Mouse (Mus musculus) megakaryocyte-erythroid progenitor cell, adult 5-6 weeks (primary cell): Measurements from ENCODE around the gene Slc8b1. TPM values are rescaled to one million over a fixed set of nuclear protein-coding genes. Genes with fewer than 3 reads are reported as not detected.

ENCODE experiments used
- ATAC-seq: replicated peaks from 2 replicates; pipeline ENCODE4 v1.8.0; 2016; ENCODE audit warnings: mild to moderate bottlenecking, inconsistent platforms; ENCODE audit not compliant: severe bottlenecking, poor library complexity, low FRiP score, low TSS enrichment
- total RNA-seq, 2 experiments: library from RNA; stranded (forward) in 1 of 2; stranded (reverse) in 1 of 2; fragments of 200-1000, 215-1000 nt in 1 of 2; fragments of >200 nt in 1 of 2; fragmentation: Nextera tagmentation in 1 of 2; gene quantifications; 2 replicates each; pipeline ENCODE4 v1.2.3; 2014 to 2017

The Slc8b1 gene
- total RNA-seq, 2 experiments from 2014 or later = 0.09 to 0.35 TPM

GRCm38 (mm10) chr5:120560616-120561311 lies 49.8 kb downstream of the Slc8b1 start:
- ATAC-seq = 0 out of 2 replicates have a peak, but pooled peaks have one; percentile 21

DNA sequence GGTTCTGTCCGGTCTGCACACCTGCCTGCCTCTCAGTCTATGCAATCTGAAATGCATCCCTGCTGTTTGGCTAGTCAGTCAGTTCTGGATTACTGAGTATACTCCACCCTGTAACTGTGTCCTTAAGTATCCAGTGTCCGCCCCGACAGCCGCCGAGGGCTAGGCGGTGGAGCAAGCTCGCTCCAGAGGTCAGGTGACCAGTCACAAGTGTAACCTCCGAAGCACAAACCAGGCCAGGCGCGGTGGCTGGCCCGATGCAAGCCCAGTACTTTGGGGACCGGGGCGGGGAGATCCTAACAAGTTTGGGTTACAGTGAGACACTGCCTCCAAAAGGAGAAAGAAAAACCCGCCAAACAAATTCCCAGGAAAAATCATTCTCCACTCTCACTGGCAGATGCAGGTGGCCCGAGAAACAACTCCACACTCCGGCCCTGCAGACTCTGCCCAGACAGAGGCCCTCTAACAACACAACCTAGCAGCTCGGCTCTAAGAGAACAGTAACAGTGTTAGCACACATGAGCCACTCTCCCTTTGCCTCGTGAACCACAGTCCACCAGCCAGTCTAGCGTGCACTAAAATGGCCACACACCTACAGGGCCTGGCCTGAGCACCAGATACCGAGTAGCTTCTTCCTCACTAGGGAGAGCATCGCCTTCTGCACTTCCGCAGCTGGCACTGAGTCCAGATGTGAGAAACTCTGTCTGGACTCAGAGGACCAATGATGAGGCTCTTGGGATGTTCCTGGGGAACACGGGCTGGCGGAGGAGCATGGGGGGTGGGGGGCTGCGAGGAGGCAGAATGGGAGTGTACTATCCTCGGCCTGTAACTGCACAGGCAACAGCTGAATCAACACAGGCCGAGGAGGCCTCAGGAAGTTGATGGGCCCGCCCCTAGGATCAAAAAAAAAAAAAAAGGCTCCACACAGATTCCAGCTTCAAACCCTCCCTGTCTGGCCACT lies 52.3 kb downstream of the Slc8b1 start:
- no peak for ATAC-seq

- no peak for ATAC-seq
Measured at GRCm38 (mm10) chr5:120563914-120564311, 52.9 kb downstream of the Slc8b1 start.

DNA sequence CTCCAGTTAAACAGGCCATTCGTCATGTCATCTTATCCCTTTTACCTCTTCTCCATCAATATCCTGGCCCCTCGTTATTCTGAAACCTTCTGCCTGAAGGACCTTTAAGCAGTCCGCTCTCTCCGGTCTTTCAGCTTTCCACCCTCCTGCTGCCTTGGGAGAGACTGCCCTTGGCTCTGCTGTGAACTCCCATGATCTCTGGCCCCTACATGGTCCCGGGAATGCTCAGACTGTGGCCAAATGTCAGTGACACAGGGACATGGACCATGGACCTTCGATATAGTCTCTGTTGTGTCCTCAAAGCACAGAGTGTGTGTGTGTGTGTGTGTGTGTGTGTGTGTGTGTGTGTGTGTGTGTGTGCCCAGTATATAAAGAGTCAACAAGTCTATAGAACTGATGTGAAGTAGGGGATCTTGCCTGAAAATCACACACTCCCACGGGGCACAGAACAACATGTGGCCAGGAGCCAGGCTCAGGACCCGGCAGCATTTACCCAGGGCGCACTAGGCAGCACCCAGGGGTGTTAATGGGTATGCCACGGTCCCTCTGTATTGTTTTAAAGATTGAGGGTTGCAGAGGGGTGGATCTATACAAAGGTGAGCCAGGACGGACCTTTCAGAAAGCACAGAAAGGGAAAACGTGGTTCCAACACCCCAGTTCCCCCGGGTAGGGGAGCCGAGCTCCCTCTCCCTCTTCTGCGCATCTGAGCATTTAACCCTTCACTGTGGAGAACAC lies 54.4 kb downstream of the Slc8b1 start:
- ATAC-seq = no peak

- ATAC-seq = no peak
Measured at GRCm38 (mm10) chr5:120566101-120566500, 55.1 kb downstream of the Slc8b1 start.

GRCm38 (mm10) chr5:120566681-120567252 lies 55.8 kb downstream of the Slc8b1 start:
- ATAC-seq = no peak

GRCm38 (mm10) chr5:120567253-120567701 lies 56.3 kb downstream of the Slc8b1 start:
- ATAC-seq = no peak

GRCm38 (mm10) chr5:120567761-120568211 lies 56.8 kb downstream of the Slc8b1 start:
- no peak for ATAC-seq

DNA sequence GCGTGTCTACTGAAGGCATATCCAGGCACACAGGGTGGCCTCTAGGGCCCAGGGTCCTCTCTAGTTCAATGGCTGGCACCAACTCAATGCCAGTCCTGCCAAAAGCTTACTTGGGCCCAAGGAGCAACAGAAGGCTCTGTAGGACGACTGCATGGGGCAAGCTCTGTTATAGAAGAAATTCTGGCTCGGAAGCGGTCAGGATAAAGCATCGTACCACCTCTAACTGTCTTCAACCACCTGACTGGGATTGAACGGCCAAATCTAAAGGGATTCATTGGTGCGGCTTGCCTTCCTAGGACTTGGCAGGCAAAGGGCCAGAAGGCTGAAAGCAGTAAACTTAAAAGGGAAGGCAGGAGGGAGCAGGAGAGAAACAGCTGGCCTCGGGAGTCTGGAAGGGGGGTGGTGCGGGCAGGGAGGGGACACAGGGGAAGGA lies 57.4 kb downstream of the Slc8b1 start:
- ATAC-seq = no peak

DNA sequence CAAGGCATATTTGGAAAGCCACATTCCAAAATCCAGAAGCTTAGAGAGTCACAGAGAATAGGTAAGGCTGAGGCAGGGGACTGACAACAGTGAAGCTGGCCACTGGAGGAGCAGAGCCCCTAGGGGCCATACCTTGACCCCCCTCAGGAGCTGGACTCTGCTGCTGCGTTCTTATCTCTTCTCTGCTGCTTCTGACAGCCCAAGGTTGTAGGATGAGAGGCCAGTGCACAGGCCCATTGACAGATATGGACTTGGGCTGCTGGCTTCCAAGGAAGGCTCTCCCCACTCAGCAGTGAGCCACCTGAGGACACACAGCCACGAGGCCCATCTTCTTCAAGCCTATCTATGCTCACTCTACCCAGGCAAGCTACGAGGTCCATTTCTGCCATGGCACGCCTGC lies 58.0 kb downstream of the Slc8b1 start:
- ATAC-seq = 0 out of 2 replicates have a peak, but pooled peaks have one; percentile 4

- ATAC-seq = no peak
Measured at GRCm38 (mm10) chr5:120569791-120570190, 58.8 kb downstream of the Slc8b1 start.

DNA sequence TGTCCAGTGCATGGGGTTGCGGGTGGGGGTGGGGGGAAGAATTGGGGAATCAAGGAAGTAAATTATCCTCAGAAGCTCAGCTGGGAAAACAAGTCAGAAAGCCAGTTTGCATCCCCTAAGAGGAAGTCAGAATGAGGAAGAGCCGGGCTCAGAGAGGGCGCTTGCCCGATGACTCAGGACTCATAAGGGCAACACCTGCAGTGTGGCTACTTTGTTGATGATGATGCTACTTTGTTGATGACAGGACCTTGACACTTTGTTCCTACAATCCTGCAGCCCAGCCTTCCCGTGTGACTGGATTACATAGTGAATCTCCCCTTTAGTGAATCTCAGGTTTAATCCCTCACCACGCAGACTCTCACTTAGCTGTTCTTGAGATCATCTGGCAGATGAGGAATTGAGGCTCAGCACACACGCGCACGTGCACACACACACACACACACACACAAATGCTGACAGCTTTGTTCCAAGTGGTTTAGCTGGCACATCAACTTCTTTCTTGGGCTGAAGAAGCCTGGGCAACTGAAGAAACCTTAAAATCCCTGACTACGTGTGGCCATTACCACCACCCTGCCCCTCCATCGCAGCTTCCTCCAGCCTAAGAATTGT lies 59.4 kb downstream of the Slc8b1 start:
- ATAC-seq = no peak

- ATAC-seq = no peak
Measured at GRCm38 (mm10) chr5:120571056-120571740, 60.2 kb downstream of the Slc8b1 start.

DNA sequence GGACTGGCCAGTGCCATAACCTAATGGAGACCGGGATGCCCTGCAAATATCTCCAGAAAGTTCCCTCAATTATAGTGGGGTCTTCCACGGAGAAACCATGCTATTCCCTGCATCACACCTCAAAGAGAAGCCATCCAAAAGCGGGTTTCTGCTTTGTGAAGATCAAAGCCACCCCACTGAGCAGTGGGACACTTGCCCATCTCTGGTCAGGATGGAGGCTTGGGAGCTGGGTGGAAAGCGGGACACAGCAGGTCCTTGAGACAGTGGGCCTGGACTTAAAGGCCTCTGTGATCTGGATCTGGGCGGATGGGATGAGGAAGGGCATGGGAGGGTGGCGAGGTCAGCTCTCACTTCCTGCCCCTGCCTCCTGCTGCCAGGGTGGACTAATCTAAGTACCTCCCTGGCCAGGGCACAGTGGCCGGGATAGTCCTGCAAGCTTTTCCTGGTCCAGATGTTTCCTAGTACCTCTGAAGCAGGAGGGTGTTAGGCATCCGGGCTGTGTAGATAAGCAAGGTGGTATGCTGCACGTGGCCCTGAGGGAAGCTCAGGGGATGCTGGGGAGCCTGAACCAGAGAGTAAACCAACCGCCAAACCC lies 63.6 kb downstream of the Slc8b1 start:
- ATAC-seq = no peak

DNA sequence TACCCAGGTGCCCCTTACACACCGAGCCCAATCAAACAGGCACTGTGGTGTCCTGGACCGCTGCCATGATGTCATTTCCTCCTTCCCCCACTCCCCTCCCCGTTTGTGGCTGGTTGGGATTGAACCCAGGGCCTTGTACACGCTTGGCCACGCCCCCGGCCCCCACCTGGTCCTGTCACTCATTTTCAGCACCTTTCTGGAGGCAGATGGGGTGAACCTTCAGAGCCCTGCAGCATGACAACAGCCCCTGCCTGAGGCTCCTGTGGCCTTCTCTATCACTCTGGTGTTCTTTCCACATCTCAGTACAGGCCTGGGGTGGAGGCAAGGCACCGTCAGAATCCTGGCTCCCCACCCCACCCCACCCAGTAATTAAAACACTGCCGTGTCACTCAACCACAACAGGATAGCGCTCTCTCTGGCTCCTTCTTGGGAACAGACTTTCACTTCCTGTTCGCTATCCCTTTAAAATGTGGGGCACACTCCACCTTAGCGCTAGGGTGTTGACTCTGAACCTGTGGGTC lies 65.9 kb downstream of the Slc8b1 start:
- ATAC-seq = peak; percentile 8; the same call in 1 of the 2 replicates

GRCm38 (mm10) chr5:120577935-120578441 lies 67.0 kb downstream of the Slc8b1 start:
- peak; percentile 90 for ATAC-seq

- ATAC-seq = peak; percentile 17; the same call in 1 of the 2 replicates
Measured at GRCm38 (mm10) chr5:120578504-120579081, 67.6 kb downstream of the Slc8b1 start.
